In the genomic region with DNA sequence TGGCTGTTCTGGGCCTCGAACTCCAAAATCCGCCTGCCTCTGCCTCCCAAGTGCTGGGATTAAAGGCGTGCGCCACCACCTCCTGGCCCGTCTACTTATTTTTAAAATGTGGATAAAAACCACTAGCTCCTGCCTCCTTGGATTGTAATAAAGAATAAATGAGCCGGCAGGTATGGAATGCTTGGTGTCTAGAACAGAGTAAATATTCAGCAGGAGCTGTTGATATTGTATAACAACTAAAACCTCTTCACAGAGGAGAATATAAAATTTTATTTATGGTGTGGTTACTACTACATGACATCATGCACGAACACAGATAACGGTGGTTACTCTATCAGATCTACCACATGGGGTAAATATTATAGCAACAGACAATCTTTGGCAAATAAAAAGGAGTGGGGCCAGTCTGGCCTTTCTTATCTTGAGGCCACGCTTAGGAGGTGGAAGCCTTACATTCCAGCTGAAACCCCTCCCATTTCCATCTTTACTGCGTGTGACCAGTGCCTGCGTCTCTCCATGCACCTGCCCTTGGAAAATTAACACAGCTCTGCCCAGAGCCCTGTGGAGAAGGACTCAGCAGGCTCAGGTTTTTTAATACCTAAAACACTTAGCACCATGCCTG, we compare ENCODE assay signal across 19 mouse cellular contexts. TPM values are rescaled to one million over a fixed set of nuclear protein-coding genes. Genes with fewer than 3 reads are reported as not detected.
DNase-seq lines count a peak whose midpoint lies in the region; ATAC-seq and TF ChIP-seq lines count a peak whose summit lies in the region.
"Had no signal": no experiment of that assay in that cellular context is flagged by ENCODE, and none has a peak within 500 bp of the region (broad histone marks: within the 10 kb centered on the region; RNA-seq: fewer than 3 reads in every experiment).

No protein-coding gene starts in this region.

- no peaks in the 10 kb centered on the region for H3K27me3 ChIP-seq in kidney, embryonic 16.5 days (ENCODE audit: insufficient read depth, low read length)
- no peaks in the 10 kb centered on the region for H3K27me3 ChIP-seq in G1E (ENCODE audit: insufficient read depth, low read length)
- H3K27me3 ChIP-seq in intestine, embryonic 15.5 days (replicated peaks): no peaks in the 10 kb centered on the region
- no peaks in the 10 kb centered on the region for H3K27me3 ChIP-seq in kidney, embryonic 15.5 days
- H3K27me3 ChIP-seq: limb, embryonic 15.5 days; midbrain, embryonic 15.5 days had no signal

- 65% methylated on average over 11 of the region's 11 CpGs for WGBS in kidney, embryonic 16.5 days
- 32% methylated on average over 11 of the region's 11 CpGs for WGBS in intestine, embryonic 15.5 days
- WGBS in kidney, embryonic 15.5 days: 69% methylated on average over 11 of the region's 11 CpGs

- no peak overlapping the region for H3K4me3 ChIP-seq in kidney, embryonic 16.5 days (ENCODE audit: low read length)
- peak overlapping the region; percentile 52; the same call in 1 of the 2 replicates for H3K4me3 ChIP-seq in G1E (ENCODE audit: low read depth, low read length)
- no peak overlapping the region for H3K4me3 ChIP-seq in intestine, embryonic 15.5 days (replicated peaks)
- no peak overlapping the region for H3K4me3 ChIP-seq in kidney, embryonic 15.5 days (replicated peaks)
- H3K4me3 ChIP-seq: limb, embryonic 15.5 days; midbrain, embryonic 15.5 days had no signal

- no peaks in the 10 kb centered on the region for H3K9me3 ChIP-seq in kidney, embryonic 16.5 days (ENCODE audit: low read length)
- no peaks in the 10 kb centered on the region for H3K9me3 ChIP-seq in G1E (replicated peaks)
- H3K9me3 ChIP-seq in intestine, embryonic 15.5 days: no peaks in the 10 kb centered on the region
- H3K9me3 ChIP-seq in kidney, embryonic 15.5 days (replicated peaks): no peaks in the 10 kb centered on the region
- H3K9me3 ChIP-seq: limb, embryonic 15.5 days; midbrain, embryonic 15.5 days had no signal

- ATAC-seq in kidney, embryonic 16.5 days (ENCODE audit: low FRiP score, low TSS enrichment): no peak
- ATAC-seq in G1E (ENCODE audit: extremely low read depth, insufficient number of reproducible peaks, low FRiP score, poor library complexity, severe bottlenecking): peak; percentile 96
- ATAC-seq in intestine, embryonic 15.5 days: peak; percentile 76
- ATAC-seq in megakaryocyte, adult 5-6 weeks (ENCODE audit: poor library complexity, severe bottlenecking): peak; percentile 41; the same call in 1 of the 2 replicates
- ATAC-seq in kidney, embryonic 15.5 days (replicated peaks; ENCODE audit: low FRiP score): no peak
- ATAC-seq: forebrain, postnatal 0 days; midbrain, embryonic 15.5 days had no signal

- 0 out of 2 replicates have a peak overlapping the region, but pooled peaks have one; percentile 6 for H3K27ac ChIP-seq in kidney, embryonic 16.5 days (ENCODE audit: low read length)
- no peak overlapping the region for H3K27ac ChIP-seq in intestine, embryonic 15.5 days
- no peak overlapping the region; the same call in 1 of the 2 replicates for H3K27ac ChIP-seq in kidney, embryonic 15.5 days
- H3K27ac ChIP-seq: limb, embryonic 15.5 days; midbrain, embryonic 15.5 days had no signal

- H3K4me1 ChIP-seq in kidney, embryonic 16.5 days (ENCODE audit: insufficient read depth, low read length): peaks cover 17% of the 10 kb centered on the region
- peaks cover 62% of the 10 kb centered on the region for H3K4me1 ChIP-seq in G1E (ENCODE audit: insufficient read depth, low read depth, low read length)
- H3K4me1 ChIP-seq in intestine, embryonic 15.5 days (replicated peaks): peaks cover 18% of the 10 kb centered on the region
- peaks cover 13% of the 10 kb centered on the region for H3K4me1 ChIP-seq in kidney, embryonic 15.5 days

- no peak for TF ChIP-seq CTCF in G1E (IDR thresholded peaks at IDR 0.05; ENCODE audit: low read depth, low read length)

- H3K9ac ChIP-seq in kidney, embryonic 16.5 days (replicated peaks; ENCODE audit: low read length): no peak overlapping the region
- H3K9ac ChIP-seq in intestine, embryonic 15.5 days: no peak overlapping the region
- H3K9ac ChIP-seq in kidney, embryonic 15.5 days: no peak overlapping the region
- H3K9ac ChIP-seq: forebrain, postnatal 0 days; limb, embryonic 15.5 days; midbrain, embryonic 15.5 days had no signal

- H3K4me2 ChIP-seq in kidney, embryonic 16.5 days (replicated peaks; ENCODE audit: low read depth, low read length): no peak overlapping the region
- H3K4me2 ChIP-seq in intestine, embryonic 15.5 days (replicated peaks): no peak overlapping the region
- no peak overlapping the region for H3K4me2 ChIP-seq in kidney, embryonic 15.5 days
- H3K4me2 ChIP-seq: heart, embryonic 11.5 days; limb, embryonic 15.5 days; midbrain, embryonic 15.5 days had no signal

- no peaks in the 10 kb centered on the region for H3K36me3 ChIP-seq in kidney, embryonic 16.5 days (ENCODE audit: insufficient read depth, low read length)
- H3K36me3 ChIP-seq in G1E (replicated peaks): no peaks in the 10 kb centered on the region
- H3K36me3 ChIP-seq in intestine, embryonic 15.5 days: no peaks in the 10 kb centered on the region
- H3K36me3 ChIP-seq in kidney, embryonic 15.5 days: no peaks in the 10 kb centered on the region
- H3K36me3 ChIP-seq: limb, embryonic 15.5 days; midbrain, embryonic 15.5 days had no signal

- DNase-seq in kidney, adult 18-20 months: no peak
- DNase-seq in G1E (ENCODE audit: low spot score): peak; percentile 78
- DNase-seq in adrenal gland, postnatal 10 days: no peak
- no peak for DNase-seq in left cerebral cortex, adult 18-20 months (ENCODE audit: low spot score in 2 of 2)
- DNase-seq: cerebellum, adult 8-10 months; forebrain, postnatal 0 days; heart, postnatal 4 days had no signal

RNA-seq across cellular contexts. Expression of gene Gpx7, which starts 21.1 kb away (rescaled TPM):
- 65.2 and 65.4 TPM in 2 replicates for polyA plus RNA-seq in kidney, embryonic 16.5 days (2015; fragmentation: Nextera tagmentation; extraction: Ambion mirVana)
- total RNA-seq in G1E (2014; fragmentation: Nextera tagmentation) (not detected in 2 replicates), G1E (2017) (0.11 TPM in 1 of 2 replicates, not detected in the other)
- not detected in 2 replicates for polyA plus RNA-seq in G1E (2012)
- 37.5 and 42.6 TPM in 2 replicates for polyA plus RNA-seq in intestine, embryonic 15.5 days (2015; fragmentation: Nextera tagmentation; extraction: Ambion mirVana)
- total RNA-seq in megakaryocyte, adult 5-6 weeks (2015): 0.38 and 3.6 TPM in 2 replicates
- total RNA-seq in megakaryocyte, adult 5-6 weeks (2017): 0.11 and 1.0 TPM in 2 replicates
- total RNA-seq in adrenal gland, postnatal 10 days (2021): 10 to 100 TPM; 18.2 to 20.5 TPM
- polyA plus RNA-seq in kidney, embryonic 15.5 days (2015; fragmentation: Nextera tagmentation; extraction: Ambion mirVana): 62.3 and 69.4 TPM in 2 replicates
- total RNA-seq in left cerebral cortex, adult 18-20 months (2021): 1 to 10 TPM; 3.5 to 5.3 TPM
- polyA plus RNA-seq: C2C12 had no signal

RNA-seq across cellular contexts. Expression of gene Tut4, which starts 31.4 kb away (rescaled TPM):
- 55.1 and 72.0 TPM in 2 replicates for polyA plus RNA-seq in kidney, embryonic 16.5 days (2015; fragmentation: Nextera tagmentation; extraction: Ambion mirVana)
- total RNA-seq in G1E (2014; fragmentation: Nextera tagmentation): 305 and 351 TPM in 2 replicates
- total RNA-seq in G1E (2017): 36.6 and 49.0 TPM in 2 replicates
- polyA plus RNA-seq in G1E (2012): 38.8 and 41.8 TPM in 2 replicates
- polyA plus RNA-seq in intestine, embryonic 15.5 days (2015; fragmentation: Nextera tagmentation; extraction: Ambion mirVana): 45.5 and 49.4 TPM in 2 replicates
- 34.5 and 39.4 TPM in 2 replicates for total RNA-seq in megakaryocyte, adult 5-6 weeks (2015)
- total RNA-seq in megakaryocyte, adult 5-6 weeks (2017): 18.2 and 26.0 TPM in 2 replicates
- 10 to 100 TPM; 37.9 to 52.2 TPM for total RNA-seq in adrenal gland, postnatal 10 days (2021)
- polyA plus RNA-seq in kidney, embryonic 15.5 days (2015; fragmentation: Nextera tagmentation; extraction: Ambion mirVana): 70.3 and 74.0 TPM in 2 replicates
- total RNA-seq in left cerebral cortex, adult 18-20 months (2021): 10 to 100 TPM; 29.3 to 38.3 TPM

RNA-seq across cellular contexts. Expression of gene Shisal2a, which starts 44.7 kb away (rescaled TPM):
- polyA plus RNA-seq in kidney, embryonic 16.5 days (2015; fragmentation: Nextera tagmentation; extraction: Ambion mirVana): 0.29 and 1.1 TPM in 2 replicates
- total RNA-seq in G1E (2014; fragmentation: Nextera tagmentation) (not detected in 2 replicates), G1E (2017) (not detected in 2 replicates)
- not detected in 2 replicates for polyA plus RNA-seq in G1E (2012)
- polyA plus RNA-seq in intestine, embryonic 15.5 days (2015; fragmentation: Nextera tagmentation; extraction: Ambion mirVana): 1.3 and 1.6 TPM in 2 replicates
- not detected in 2 replicates for total RNA-seq in megakaryocyte, adult 5-6 weeks (2015)
- not detected in 2 replicates for total RNA-seq in megakaryocyte, adult 5-6 weeks (2017)
- 1 to 10 TPM; 2.7 to 5.9 TPM for total RNA-seq in adrenal gland, postnatal 10 days (2021)
- polyA plus RNA-seq in kidney, embryonic 15.5 days (2015; fragmentation: Nextera tagmentation; extraction: Ambion mirVana): 1.0 and 1.7 TPM in 2 replicates
- total RNA-seq in left cerebral cortex, adult 18-20 months (2021): not detected
- total RNA-seq: gastrocnemius, adult 8-10 months had no signal
- polyA plus RNA-seq: C2C12; large intestine, adult 2 months; testis, adult 2 months; urinary bladder, adult 2 months had no signal

Comparison
In these comparisons a context has a peak if more than half of its experiments do, and no peak if none do; other contexts are left out.
1. ATAC-seq: peak in G1E (single experiment), intestine, embryonic 15.5 days (single experiment) and megakaryocyte, adult 5-6 weeks (single experiment); none in kidney, embryonic 16.5 days (single experiment) and kidney, embryonic 15.5 days (single experiment).